Mouse (Mus musculus) small intestine, adult 10 weeks (tissue): Measurements from ENCODE around the gene Zfp974. TPM values are rescaled to one million over a fixed set of nuclear protein-coding genes. Genes with fewer than 3 reads are reported as not detected.

Experiments used
- polyA plus RNA-seq: library from polyadenylated mRNA; stranded (reverse); fragments of 350-450 nt; fragmentation: Illumina TruSeq; extraction: RNeasy Lipid Tissue Mini Kit (QIAGEN cat#74804); gene quantifications from one replicate; pipeline ENCODE4 v1.2.3, GENCODE M21; 2014; ENCODE audit warnings: low replicate concordance

Gene Zfp974
- 12.4 TPM for polyA plus RNA-seq

DNA sequence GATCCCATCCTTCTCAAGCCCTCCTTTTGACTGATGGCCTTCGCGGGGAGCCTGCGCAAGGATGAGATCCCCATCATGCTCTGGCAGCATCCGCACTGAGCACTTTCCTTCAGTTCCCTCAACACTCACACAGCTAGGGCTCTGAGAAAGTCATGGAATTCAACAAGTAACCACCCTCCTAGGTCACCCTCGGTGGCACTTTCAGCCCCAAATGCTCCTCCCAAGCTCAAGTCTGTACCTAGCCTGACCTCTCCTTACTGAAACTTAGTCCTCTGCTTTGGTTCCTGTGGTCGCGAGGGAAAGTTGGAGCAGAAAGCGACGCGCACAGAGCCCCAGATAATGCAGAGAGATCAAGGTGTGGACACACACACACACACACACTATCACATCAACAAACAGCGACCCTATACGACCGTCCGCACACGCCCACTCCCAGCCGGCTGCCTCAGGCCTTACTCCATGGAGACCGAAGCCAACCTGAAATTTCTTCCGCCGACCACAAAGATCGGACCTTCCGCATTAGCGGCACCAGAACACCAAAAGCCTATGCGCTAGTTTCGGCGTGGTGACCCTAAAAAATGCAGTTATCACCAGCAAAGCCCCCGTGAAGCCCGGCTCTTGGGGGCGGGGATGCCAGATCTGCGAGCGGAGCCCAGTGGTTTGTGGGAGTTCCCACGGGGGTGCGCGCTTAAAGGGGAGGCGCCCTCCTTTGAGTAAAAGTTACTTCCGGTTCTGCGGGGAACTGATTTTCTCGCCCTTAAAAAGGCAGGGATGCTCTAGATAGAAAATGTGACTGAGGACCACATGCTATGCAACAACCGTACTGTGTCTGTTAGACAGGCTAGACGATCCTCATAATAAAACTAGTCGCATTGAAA is at the start of gene Zfp974:
TSS of gene Zfp974 (minus strand) at position 643 of the 878 bp plus-strand sequence.

Other genes with a start within 250 kb of the Zfp974 start
- 1.2 TPM for gene Zfp607b, start 240.1 kb downstream of the Zfp974 start, polyA plus RNA-seq
- gene Zfp60, start 198.1 kb downstream of the Zfp974 start, polyA plus RNA-seq, result 16.3 TPM
- 15.1 TPM for gene Zfp626, start 122.3 kb downstream of the Zfp974 start, polyA plus RNA-seq
- gene Zfp59, start 90.9 kb downstream of the Zfp974 start, polyA plus RNA-seq, result 10.1 TPM
- gene Zfp607a, start 71.9 kb downstream of the Zfp974 start, polyA plus RNA-seq, result 5.0 TPM
- gene Zfp780b, start 49.7 kb upstream of the Zfp974 start, polyA plus RNA-seq, result 16.6 TPM
- gene Zfp850, start 84.7 kb upstream of the Zfp974 start, polyA plus RNA-seq, result 4.5 TPM
- gene Psmc4, start 120.6 kb upstream of the Zfp974 start, polyA plus RNA-seq, result 15.1 TPM
- 12.5 TPM for gene Fcgbp, start 141.8 kb upstream of the Zfp974 start, polyA plus RNA-seq
- gene 9530053A07Rik, start 200.0 kb upstream of the Zfp974 start, polyA plus RNA-seq, result not detected
- 9.7 TPM for gene Fbl, start 240.2 kb upstream of the Zfp974 start, polyA plus RNA-seq